ENCODE assay signal across 8 mouse cellular contexts in genomic region chr16:12233288-12233687, GRCm38 (mm10).
DNase-seq lines count a peak whose midpoint lies in the region.

No protein-coding gene starts in this region.

- peak; percentile 7 to 16 for DNase-seq in heart, adult 18-20 months
- no peak for DNase-seq in heart, adult 11 months
- DNase-seq in right cerebral cortex, postnatal 14 days: peak; percentile 28
- no peak for DNase-seq in right cerebral cortex, postnatal 36 days (ENCODE audit: low spot score in 2 of 2)
- peak; percentile 64 to 72 for DNase-seq in kidney, postnatal 25 days
- no peak for DNase-seq in urinary bladder, postnatal 36 days (ENCODE audit: low spot score in 2 of 2)
- DNase-seq in layer of hippocampus, adult 11-12 months (ENCODE audit: low spot score): no peak
- DNase-seq in spleen, postnatal 14 days (ENCODE audit: low spot score in 2 of 2): no peak

Comparison
In these comparisons a context has a peak if more than half of its experiments do, and no peak if none do; other contexts are left out.
1. DNase-seq: peak in heart, adult 18-20 months (2 of 2), right cerebral cortex, postnatal 14 days (single experiment) and kidney, postnatal 25 days (2 of 2); none in heart, adult 11 months (single experiment), right cerebral cortex, postnatal 36 days (0 of 2), urinary bladder, postnatal 36 days (0 of 2), layer of hippocampus, adult 11-12 months (single experiment) and spleen, postnatal 14 days (0 of 2).